ENCODE assay signal across 8 mouse cellular contexts in the genomic region with DNA sequence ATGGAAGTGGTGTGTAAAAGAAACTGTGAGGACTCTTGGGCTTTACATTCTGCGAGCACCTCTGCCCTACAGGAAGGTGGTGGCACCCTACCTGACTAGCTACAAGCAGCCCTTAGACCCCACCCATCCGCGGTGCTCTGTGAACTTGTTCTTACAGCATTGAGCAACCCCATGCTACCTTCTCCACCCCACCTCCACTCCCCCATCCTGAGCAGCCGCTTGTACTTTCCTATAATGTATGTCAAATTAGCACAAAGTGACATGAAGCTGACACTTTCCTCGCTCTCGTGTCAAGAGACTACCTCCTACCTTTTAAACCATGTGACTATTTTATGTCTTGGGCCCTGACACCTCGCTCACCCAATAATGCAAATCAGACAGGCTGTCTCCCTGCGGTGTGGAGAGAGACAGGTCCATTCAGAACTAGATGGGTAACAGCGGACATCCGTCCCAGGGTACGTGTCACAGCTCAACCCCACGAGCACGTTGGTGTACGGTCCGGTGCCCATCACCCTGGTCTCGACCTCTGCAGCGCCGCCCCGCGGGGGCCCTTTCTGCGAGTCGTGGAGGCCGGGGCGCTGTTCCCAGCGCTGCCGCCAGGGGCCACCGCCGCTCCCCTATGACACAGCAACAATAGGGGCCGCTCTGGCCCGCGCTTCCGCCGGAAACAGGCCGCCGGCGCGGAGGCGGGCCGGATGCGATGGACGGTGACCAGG. TPM values are rescaled to one million over a fixed set of nuclear protein-coding genes. Genes with fewer than 3 reads are reported as not detected.
DNase-seq lines count a peak whose midpoint lies in the region; ATAC-seq and TF ChIP-seq lines count a peak whose summit lies in the region.

A gene (plus strand): TSS at position 680 of the 716 bp plus-strand sequence.

- in situ Hi-C loops in ES-E14 (cut with MboI; ENCODE audit: low sequenced_read_pairs in 2 of 2, unreplicated experiment in 2 of 2) = no loop called here

- peak within 1 kb of the TSS; percentile 99 for H3K4me2 ChIP-seq in forebrain, embryonic 16.5 days (ENCODE audit: low read length)
- peak within 1 kb of the TSS; percentile 99 for H3K4me2 ChIP-seq in lung, embryonic 14.5 days

- H3K27me3 ChIP-seq in forebrain, embryonic 16.5 days (replicated peaks; ENCODE audit: control insufficient read depth, insufficient read depth, low read length) = no peaks in the 10 kb centered on the region
- H3K27me3 ChIP-seq in lung, embryonic 14.5 days (ENCODE audit: insufficient read depth, low read length) = no peaks in the 10 kb centered on the region
- H3K27me3 ChIP-seq in thymus, adult 2 months (ENCODE audit: control insufficient read depth, insufficient read depth, low read length) = no peaks in the 10 kb centered on the region

- peak within 1 kb of the TSS; percentile 91 for H3K9ac ChIP-seq in ES-E14 (ENCODE audit: insufficient read depth, low read depth, low read length, poor library complexity, severe bottlenecking)
- peak within 1 kb of the TSS; percentile 90 for H3K9ac ChIP-seq in forebrain, embryonic 16.5 days (replicated peaks; ENCODE audit: low read depth, low read length)
- H3K9ac ChIP-seq in lung, embryonic 14.5 days = peak within 1 kb of the TSS; percentile 95

- TF ChIP-seq POLR2A in olfactory bulb, adult 2 months (IDR thresholded peaks at IDR 0.05; ENCODE audit: insufficient read depth, low read depth, low read length) = no peak
- no peak for TF ChIP-seq POLR2A in thymus, adult 2 months (IDR thresholded peaks at IDR 0.05; ENCODE audit: control insufficient read depth, extremely low read depth, insufficient read depth, low read length, poor library complexity)

- H3K36me3 ChIP-seq in ES-E14 (ENCODE audit: control insufficient read depth, insufficient read depth, low read length, poor library complexity, severe bottlenecking) = peaks cover 29% of the 10 kb centered on the region
- peaks cover 6% of the 10 kb centered on the region for H3K36me3 ChIP-seq in forebrain, embryonic 16.5 days (ENCODE audit: control insufficient read depth, insufficient read depth)
- peaks cover 32% of the 10 kb centered on the region for H3K36me3 ChIP-seq in lung, embryonic 14.5 days (ENCODE audit: insufficient read depth)
- H3K36me3 ChIP-seq in thymus, adult 2 months (ENCODE audit: control insufficient read depth, insufficient read depth, low read length) = peaks cover 7% of the 10 kb centered on the region; the same call in 1 of the 2 replicates

- peak within 1 kb of the TSS; percentile 76 for H3K27ac ChIP-seq in ES-E14 (ENCODE audit: insufficient read depth, low read depth, low read length, poor library complexity, severe bottlenecking)
- H3K27ac ChIP-seq in forebrain, embryonic 16.5 days (ENCODE audit: low read length) = peak within 1 kb of the TSS; percentile 84
- peak within 1 kb of the TSS; percentile 98 for H3K27ac ChIP-seq in layer of hippocampus, adult 2 months
- peak within 1 kb of the TSS; percentile 90; the same call in 1 of the 2 replicates for H3K27ac ChIP-seq in lung, embryonic 14.5 days (ENCODE audit: low read depth)
- H3K27ac ChIP-seq in olfactory bulb, adult 2 months (ENCODE audit: insufficient read depth, low read depth, low read length) = peak within 1 kb of the TSS; percentile 74
- H3K27ac ChIP-seq in thymus, adult 2 months (ENCODE audit: control insufficient read depth, insufficient read depth, low read length) = no peak within 1 kb of the TSS

- peak; percentile 99 for TF ChIP-seq CTCF in layer of hippocampus, adult 2 months (conservative IDR thresholded peaks at IDR 0.05)
- TF ChIP-seq CTCF in lung, embryonic 14.5 days (IDR thresholded peaks at IDR 0.05; ENCODE audit: low read depth) = peak; percentile 82
- TF ChIP-seq CTCF in olfactory bulb, adult 2 months (IDR thresholded peaks at IDR 0.05; ENCODE audit: insufficient read depth, low read depth, low read length) = peak; percentile 94
- peak; percentile 99 for TF ChIP-seq CTCF in thymus, adult 2 months (IDR thresholded peaks at IDR 0.05; ENCODE audit: borderline replicate concordance, control insufficient read depth, extremely low read depth, insufficient read depth, low read length, poor library complexity)

- DNase-seq in ES-E14 (ENCODE audit: low read depth, low spot score) = peak; percentile 87
- peak; percentile 98 for DNase-seq in cerebellum, adult 11-12 months
- peak; percentile 98 for DNase-seq in heart, postnatal 36 days
- peak; percentile 96 to 99 for DNase-seq in layer of hippocampus, adult 2 months (ENCODE audit: low spot score in 2 of 2)
- DNase-seq in lung, embryonic 14.5 days = peak; percentile 98
- DNase-seq in thymus, adult 2 months = peak; percentile 98

- ATAC-seq in forebrain, embryonic 16.5 days = peak; percentile 99
- peak; percentile 99 for ATAC-seq in lung, embryonic 14.5 days (ENCODE audit: insufficient read depth)

- H3K4me3 ChIP-seq in ES-E14 (ENCODE audit: insufficient read depth in 1 of 2, low read depth in 1 of 2, low read length in 2 of 2, poor library complexity in 1 of 2, severe bottlenecking in 1 of 2) = peak within 1 kb of the TSS; percentile 81 to 91
- H3K4me3 ChIP-seq in forebrain, embryonic 16.5 days (replicated peaks; ENCODE audit: low read length) = peak within 1 kb of the TSS; percentile 87
- peak within 1 kb of the TSS; percentile 61 for H3K4me3 ChIP-seq in layer of hippocampus, adult 2 months
- H3K4me3 ChIP-seq in lung, embryonic 14.5 days (ENCODE audit: low read depth, low read length) = peak within 1 kb of the TSS; percentile 96
- H3K4me3 ChIP-seq in olfactory bulb, adult 2 months (ENCODE audit: insufficient read depth, low read depth, low read length) = peak within 1 kb of the TSS; percentile 97
- H3K4me3 ChIP-seq in thymus, adult 2 months (ENCODE audit: control insufficient read depth, insufficient read depth, low read length) = peak within 1 kb of the TSS; percentile 68

- H3K4me1 ChIP-seq in ES-E14 (ENCODE audit: control insufficient read depth in 2 of 2, insufficient read depth in 2 of 2, low read length in 2 of 2, poor library complexity in 1 of 2) = peaks cover 2 to 16% of the 10 kb centered on the region in 2 experiments; a peak in 2 of 4 replicates
- H3K4me1 ChIP-seq in forebrain, embryonic 16.5 days (replicated peaks; ENCODE audit: control insufficient read depth, insufficient read depth, low read length) = peaks cover 19% of the 10 kb centered on the region
- H3K4me1 ChIP-seq in lung, embryonic 14.5 days (ENCODE audit: insufficient read depth) = peaks cover 16% of the 10 kb centered on the region
- peaks cover 25% of the 10 kb centered on the region for H3K4me1 ChIP-seq in olfactory bulb, adult 2 months (ENCODE audit: control insufficient read depth, insufficient read depth, low read length)
- peaks cover 13% of the 10 kb centered on the region for H3K4me1 ChIP-seq in thymus, adult 2 months (replicated peaks; ENCODE audit: control insufficient read depth, insufficient read depth, low read length)

- no peaks in the 10 kb centered on the region for H3K9me3 ChIP-seq in ES-E14 (ENCODE audit: control insufficient read depth, insufficient read depth, low read depth, low read length)
- no peaks in the 10 kb centered on the region for H3K9me3 ChIP-seq in forebrain, embryonic 16.5 days (ENCODE audit: control insufficient read depth, low read length)
- no peaks in the 10 kb centered on the region for H3K9me3 ChIP-seq in lung, embryonic 14.5 days (ENCODE audit: low read depth, low read length)

- intact Hi-C loops in heart, postnatal 36 days (cut with DNase I) = loop anchor here (1.0 kb wide), 1 partner anchor 80 kb away; no protein-coding TSS in a partner anchor

- WGBS in forebrain, embryonic 16.5 days = 5% methylated on average over 41 of the region's 41 CpGs
- WGBS in lung, embryonic 14.5 days = 4% methylated on average over 41 of the region's 41 CpGs
- 5% methylated on average over 41 of the region's 41 CpGs for WGBS in olfactory bulb, adult 2 months
- WGBS in thymus, adult 2 months = 7% methylated on average over 41 of the region's 41 CpGs

TF ChIP-seq in ES-E14, 5 proteins besides CTCF, POLR2A, EP300 and RAD21:
- TF ChIP-seq MAFK (IDR thresholded peaks at IDR 0.05; ENCODE audit: insufficient read depth, low read depth, low read length) (peak; percentile 98), ZC3H11A (IDR thresholded peaks at IDR 0.05; ENCODE audit: borderline replicate concordance, low read depth, low read length) (no peak), HCFC1 (IDR thresholded peaks at IDR 0.05; ENCODE audit: borderline replicate concordance, insufficient read depth, low read length) (peak; percentile 62; the same call in 1 of the 2 replicates)

RNA-seq across cellular contexts. Expression of the gene that starts here (rescaled TPM):
- total RNA-seq in ES-E14 (2012; rRNA removed) = 169 and 196 TPM in 2 replicates
- polyA plus RNA-seq in forebrain, embryonic 16.5 days (2015; fragmentation: Nextera tagmentation; extraction: Ambion mirVana) = 189 and 202 TPM in 2 replicates
- 10 to 100 TPM; 86.6 to 89.7 TPM for total RNA-seq in heart, postnatal 36 days (2021)
- 100 to 1,000 TPM; 105 to 108 TPM for total RNA-seq in layer of hippocampus, adult 2 months (2021)
- polyA plus RNA-seq in lung, embryonic 14.5 days (2014; fragmentation: Nextera tagmentation; extraction: Ambion mirVana) = 160 and 163 TPM in 2 replicates
- not detected in 2 replicates for polyA plus RNA-seq in olfactory bulb, adult 2 months (2012; ENCODE audit: insufficient read depth, insufficient read length, low replicate concordance, missing spikeins)
- polyA plus RNA-seq in thymus, adult 2 months (2012; rRNA removed) = 209 and 213 TPM in 2 replicates
